Mouse (Mus musculus): ENCODE measurements around the gene Ttf1. TPM values are rescaled to one million over a fixed set of nuclear protein-coding genes. Genes with fewer than 3 reads are reported as not detected.
"Not testable (repeated sequence)": the region's sequence is repeated elsewhere in the genome, so short reads cannot be mapped to it uniquely, and the experiment has no call there.

The Ttf1 gene
- polyA plus RNA-seq, 1 experiment from 2014 or later: 12.5 TPM

- WGBS: 84% methylated on average over 6 of the region's 6 CpGs
- no peak for ATAC-seq (ENCODE audit: insufficient number of reproducible peaks, low FRiP score, low TSS enrichment, low read depth)
- Histone ChIP-seq H3K4me2 (replicated peaks) (no peak overlapping the region), H3K4me1 (peaks cover 10% of the 10 kb centered on the region), H3K9me3 (replicated peaks) (no peaks in the 10 kb centered on the region), H3K27ac (replicated peaks) (no peak overlapping the region), H3K36me3 (peaks cover 40% of the 10 kb centered on the region), H3K9ac (no peak overlapping the region), H3K27me3 (no peaks in the 10 kb centered on the region), H3K4me3 (replicated peaks) (no peak overlapping the region)
Observed at GRCm38 (mm10) chr2:29065796-29066195, 5.7 kb downstream of the Ttf1 start.

- Histone ChIP-seq H3K4me1 (peaks cover 4% of the 10 kb centered on the region), H3K27me3 (no peaks in the 10 kb centered on the region), H3K36me3 (peaks cover 46% of the 10 kb centered on the region), H3K4me2 (replicated peaks) (no peak overlapping the region), H3K4me3 (replicated peaks) (no peak overlapping the region), H3K9ac (no peak overlapping the region), H3K27ac (replicated peaks) (no peak overlapping the region), H3K9me3 (replicated peaks) (no peaks in the 10 kb centered on the region)
- no peak for ATAC-seq (ENCODE audit: insufficient number of reproducible peaks, low FRiP score, low TSS enrichment, low read depth)
- whole genome bisulfite sequencing: 53% methylated on average over 7 of the region's 7 CpGs
Observed at GRCm38 (mm10) chr2:29066410-29066809, 6.3 kb downstream of the Ttf1 start.

GRCm38 (mm10) chr2:29074676-29075075, 14.6 kb downstream of the Ttf1 start:
- Histone ChIP-seq H3K4me1 (no peaks in the 10 kb centered on the region), H3K4me3 (replicated peaks) (no peak overlapping the region), H3K27ac (replicated peaks) (no peak overlapping the region), H3K36me3 (peaks cover 84% of the 10 kb centered on the region), H3K4me2 (replicated peaks) (no peak overlapping the region), H3K27me3 (no peaks in the 10 kb centered on the region), H3K9ac (no peak overlapping the region), H3K9me3 (replicated peaks) (no peaks in the 10 kb centered on the region)
- ATAC-seq (ENCODE audit: insufficient number of reproducible peaks, low FRiP score, low TSS enrichment, low read depth): no peak
- WGBS: 90% methylated on average over 7 of the region's 7 CpGs

GRCm38 (mm10) chr2:29075331-29076070, 15.4 kb downstream of the Ttf1 start:
- H3K9me3 ChIP-seq (replicated peaks): no peaks in the 10 kb centered on the region
- H3K4me1 ChIP-seq: no peaks in the 10 kb centered on the region
- no peak overlapping the region for H3K4me3 ChIP-seq (replicated peaks)
- H3K27me3 ChIP-seq: no peaks in the 10 kb centered on the region
- 91% methylated on average over 11 of the region's 11 CpGs for WGBS
- H3K36me3 ChIP-seq: peaks cover 85% of the 10 kb centered on the region
- ATAC-seq (ENCODE audit: insufficient number of reproducible peaks, low FRiP score, low TSS enrichment, low read depth): no peak
- H3K4me2 ChIP-seq (replicated peaks): no peak overlapping the region
- no peak overlapping the region for H3K27ac ChIP-seq (replicated peaks)
- H3K9ac ChIP-seq: no peak overlapping the region

GRCm38 (mm10) chr2:29076226-29076625, 16.2 kb downstream of the Ttf1 start:
- H3K27me3 ChIP-seq: no peaks in the 10 kb centered on the region
- H3K27ac ChIP-seq (replicated peaks): no peak overlapping the region
- H3K4me1 ChIP-seq: no peaks in the 10 kb centered on the region
- H3K36me3 ChIP-seq: peaks cover 85% of the 10 kb centered on the region
- no peak for ATAC-seq (ENCODE audit: insufficient number of reproducible peaks, low FRiP score, low TSS enrichment, low read depth)
- 74% methylated on average over 2 of the region's 2 CpGs for WGBS
- H3K9me3 ChIP-seq (replicated peaks): no peaks in the 10 kb centered on the region
- no peak overlapping the region for H3K4me3 ChIP-seq (replicated peaks)
- no peak overlapping the region for H3K4me2 ChIP-seq (replicated peaks)
- no peak overlapping the region for H3K9ac ChIP-seq

- Histone ChIP-seq H3K27ac (replicated peaks) (no peak overlapping the region), H3K4me1 (no peaks in the 10 kb centered on the region), H3K4me2 (replicated peaks) (no peak overlapping the region), H3K9me3 (replicated peaks) (no peaks in the 10 kb centered on the region), H3K36me3 (peaks cover 88% of the 10 kb centered on the region), H3K4me3 (replicated peaks) (no peak overlapping the region), H3K9ac (no peak overlapping the region), H3K27me3 (no peaks in the 10 kb centered on the region)
- no peak for ATAC-seq (ENCODE audit: insufficient number of reproducible peaks, low FRiP score, low TSS enrichment, low read depth)
- 67% methylated on average over 3 of the region's 3 CpGs for WGBS
Observed at GRCm38 (mm10) chr2:29081965-29082364, 21.9 kb downstream of the Ttf1 start.

GRCm38 (mm10) chr2:29086026-29086425, 26.0 kb downstream of the Ttf1 start:
- H3K27me3 ChIP-seq: no peaks in the 10 kb centered on the region
- H3K4me2 ChIP-seq (replicated peaks): no peak overlapping the region
- H3K36me3 ChIP-seq: peaks cover 61% of the 10 kb centered on the region
- no peaks in the 10 kb centered on the region for H3K4me1 ChIP-seq
- H3K9ac ChIP-seq: no peak overlapping the region
- no peak overlapping the region for H3K4me3 ChIP-seq (replicated peaks)
- 96% methylated on average over 7 of the region's 7 CpGs for WGBS
- no peaks in the 10 kb centered on the region for H3K9me3 ChIP-seq (replicated peaks)
- H3K27ac ChIP-seq (replicated peaks): no peak overlapping the region
- ATAC-seq (ENCODE audit: insufficient number of reproducible peaks, low FRiP score, low TSS enrichment, low read depth): no peak

GRCm38 (mm10) chr2:29089276-29089675, 29.2 kb downstream of the Ttf1 start:
- not testable (repeated sequence) for ATAC-seq (ENCODE audit: insufficient number of reproducible peaks, low FRiP score, low TSS enrichment, low read depth); H3K4me2 ChIP-seq (replicated peaks); H3K27ac ChIP-seq (replicated peaks); H3K27me3 ChIP-seq; H3K9ac ChIP-seq; H3K9me3 ChIP-seq (replicated peaks); H3K4me3 ChIP-seq (replicated peaks); H3K4me1 ChIP-seq
- peaks cover 31% of the 10 kb centered on the region for H3K36me3 ChIP-seq
- 82% methylated on average over 6 of the region's 6 CpGs for WGBS

GRCm38 (mm10) chr2:29095674-29096073, 35.6 kb downstream of the Ttf1 start:
- no peak for ATAC-seq (ENCODE audit: insufficient number of reproducible peaks, low FRiP score, low TSS enrichment, low read depth)
- no peaks in the 10 kb centered on the region for H3K36me3 ChIP-seq
- 91% methylated on average over 8 of the region's 8 CpGs for WGBS
- no peak overlapping the region for H3K27ac ChIP-seq (replicated peaks)
- H3K4me2 ChIP-seq (replicated peaks): no peak overlapping the region
- H3K9me3 ChIP-seq (replicated peaks): no peaks in the 10 kb centered on the region
- H3K27me3 ChIP-seq: no peaks in the 10 kb centered on the region
- no peak overlapping the region for H3K9ac ChIP-seq
- no peak overlapping the region for H3K4me3 ChIP-seq (replicated peaks)
- no peaks in the 10 kb centered on the region for H3K4me1 ChIP-seq

GRCm38 (mm10) chr2:29096751-29097150, 36.7 kb downstream of the Ttf1 start:
- no peak overlapping the region for H3K4me2 ChIP-seq (replicated peaks)
- ATAC-seq (ENCODE audit: insufficient number of reproducible peaks, low FRiP score, low TSS enrichment, low read depth): no peak
- H3K9ac ChIP-seq: no peak overlapping the region
- 66% methylated on average over 4 of the region's 4 CpGs for WGBS
- no peaks in the 10 kb centered on the region for H3K27me3 ChIP-seq
- no peaks in the 10 kb centered on the region for H3K9me3 ChIP-seq (replicated peaks)
- H3K4me3 ChIP-seq (replicated peaks): no peak overlapping the region
- H3K4me1 ChIP-seq: no peaks in the 10 kb centered on the region
- no peaks in the 10 kb centered on the region for H3K36me3 ChIP-seq
- H3K27ac ChIP-seq (replicated peaks): no peak overlapping the region

GRCm38 (mm10) chr2:29097465-29097864, 37.4 kb downstream of the Ttf1 start:
- Histone ChIP-seq H3K4me1 (no peaks in the 10 kb centered on the region), H3K27me3 (no peaks in the 10 kb centered on the region), H3K36me3 (no peaks in the 10 kb centered on the region), H3K9me3 (replicated peaks) (no peaks in the 10 kb centered on the region), H3K27ac (replicated peaks) (no peak overlapping the region), H3K9ac (no peak overlapping the region), H3K4me2 (replicated peaks) (no peak overlapping the region), H3K4me3 (replicated peaks) (no peak overlapping the region)
- ATAC-seq (ENCODE audit: insufficient number of reproducible peaks, low FRiP score, low TSS enrichment, low read depth): no peak
- 78% methylated on average over 3 of the region's 3 CpGs for WGBS

- not testable (repeated sequence) for H3K4me3 ChIP-seq (replicated peaks); H3K4me1 ChIP-seq; H3K9ac ChIP-seq; H3K27ac ChIP-seq (replicated peaks); H3K9me3 ChIP-seq (replicated peaks); H3K36me3 ChIP-seq; H3K4me2 ChIP-seq (replicated peaks); ATAC-seq (ENCODE audit: insufficient number of reproducible peaks, low FRiP score, low TSS enrichment, low read depth); H3K27me3 ChIP-seq
- 92% methylated on average over 5 of the region's 5 CpGs for WGBS
Observed at GRCm38 (mm10) chr2:29097955-29098354, 37.9 kb downstream of the Ttf1 start.
